Mouse (Mus musculus) spleen, adult 2 months (tissue): ENCODE measurements around the gene Ap3s2. TPM values are rescaled to one million over a fixed set of nuclear protein-coding genes. Genes with fewer than 3 reads are reported as not detected.

Experiments
- DNase-seq, 2 experiments: peaks; one replicate each; pipeline versions ENCODE4 v3.0.0 to v3.0.0-alpha.2; 2012 to 2021; ENCODE audit warnings: low spot score in 2 of 2, low read depth in 1 of 2
- H3K27ac ChIP-seq: fragments of 200-500 bp; 2 replicates; pipeline ENCODE4 v1.5.1; 2012; ENCODE audit warnings: low read length, inconsistent platforms; ENCODE audit not compliant: insufficient read depth
- H3K27me3 ChIP-seq: fragments of 200-500 bp; 2 replicates; pipeline ENCODE4 v1.6.1; 2012; ENCODE audit warnings: mild to moderate bottlenecking, moderate library complexity, low read length, inconsistent platforms; ENCODE audit not compliant: control insufficient read depth, insufficient read depth
- H3K36me3 ChIP-seq: fragments of 200-500 bp; 2 replicates; pipeline ENCODE4 v1.6.1; 2012; ENCODE audit warnings: mild to moderate bottlenecking, low read length, inconsistent platforms; ENCODE audit not compliant: control insufficient read depth, insufficient read depth
- H3K4me1 ChIP-seq: fragments of 200-500 bp; 2 replicates; pipeline ENCODE4 v1.6.1; 2011; ENCODE audit warnings: inconsistent platforms; ENCODE audit not compliant: control insufficient read depth, insufficient read depth, insufficient read length
- H3K4me3 ChIP-seq: fragments of 200-500 bp; 2 replicates; pipeline ENCODE4 v1.5.1; 2011; ENCODE audit warnings: mild to moderate bottlenecking, inconsistent platforms; ENCODE audit not compliant: insufficient read depth, insufficient read length; ENCODE audit errors: extremely low read depth
- CTCF ChIP-seq: fragments of 200-500 bp; IDR thresholded peaks from 2 replicates; pipeline ENCODE4 v1.5.1; 2011; ENCODE audit warnings: mild to moderate bottlenecking, inconsistent platforms; ENCODE audit not compliant: insufficient read depth, insufficient read length, insufficient replicate concordance; ENCODE audit errors: extremely low read depth
- POLR2A ChIP-seq: fragments of 200-500 bp; IDR thresholded peaks from 2 replicates; pipeline ENCODE4 v1.6.1; 2011; ENCODE audit warnings: low read depth, low read length, inconsistent platforms
- WGBS: fragments of 180-500 bp; shearing (Covaris S2); methylation state at CpG from one replicate; pipeline ENCODE4 v1.1.7; 2018; 5-methylcytosine and 5-hydroxymethylcytosine counted together
- polyA plus RNA-seq: library from polyadenylated mRNA; depleted of rRNA; stranded (reverse); fragments of >200 nt; gene quantifications from 2 replicates; pipeline ENCODE4 v1.2.3, GENCODE M21; 2012

Gene Ap3s2
- polyA plus RNA-seq, 1 experiment: 8.3 TPM

DNA sequence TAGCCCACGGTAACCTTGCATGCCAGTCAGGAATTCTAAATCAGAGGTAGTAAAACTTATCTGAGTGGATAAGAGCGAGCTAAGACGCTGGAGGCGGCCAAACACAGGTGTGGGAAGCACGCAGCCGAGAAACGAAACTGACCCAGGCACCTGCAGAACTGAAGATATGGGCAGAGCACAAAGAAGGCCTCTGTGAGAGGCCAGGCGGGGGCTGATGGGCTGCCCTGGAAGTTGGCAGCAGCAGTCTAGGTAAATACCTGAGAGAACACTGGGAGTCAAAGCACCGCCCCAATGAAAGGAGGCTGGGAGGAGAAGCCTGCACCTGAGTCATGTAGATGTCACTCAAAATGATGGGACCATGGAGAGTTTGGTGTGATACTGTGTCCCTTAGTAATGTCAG is 31.8 kb downstream of the Ap3s2 start:
- no peaks in the 10 kb centered on the region for H3K27me3 ChIP-seq
- no peak overlapping the region for H3K4me3 ChIP-seq
- 91% methylated on average over 9 of the region's 9 CpGs for WGBS
- no peaks in the 10 kb centered on the region for H3K4me1 ChIP-seq
- TF ChIP-seq POLR2A: no peak
- TF ChIP-seq CTCF: no peak
- no peak overlapping the region for H3K27ac ChIP-seq
- no peak for DNase-seq
- peaks cover 8% of the 10 kb centered on the region for H3K36me3 ChIP-seq

GRCm38 (mm10) chr7:79883613-79884334 is 36.7 kb downstream of the Ap3s2 start:
- Histone ChIP-seq H3K27ac (no peak overlapping the region), H3K4me3 (no peak overlapping the region), H3K4me1 (no peaks in the 10 kb centered on the region), H3K36me3 (peaks cover 27% of the 10 kb centered on the region), H3K27me3 (no peaks in the 10 kb centered on the region)
- no peak for TF ChIP-seq CTCF
- TF ChIP-seq POLR2A: no peak
- no peak for DNase-seq
- WGBS: 87% methylated on average over 7 of the region's 7 CpGs

DNA sequence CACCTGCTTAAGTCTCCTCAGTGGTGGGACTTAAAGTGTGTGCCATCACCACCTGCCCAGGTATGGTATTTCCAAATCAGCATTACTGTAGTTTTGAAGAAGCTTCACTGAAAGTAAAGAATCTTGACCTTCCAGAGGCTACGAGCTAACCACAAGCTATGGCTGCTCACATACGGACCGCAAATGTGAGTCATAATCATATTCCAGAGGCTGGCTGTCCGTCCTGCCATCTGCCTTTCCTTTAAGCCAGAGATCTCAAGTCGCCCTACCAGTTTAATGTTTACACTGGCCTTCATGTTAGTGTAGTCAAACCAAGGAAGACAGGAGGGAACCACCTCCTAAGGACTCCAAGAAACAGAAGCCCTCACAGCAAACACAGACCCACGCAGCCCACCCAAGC is 38.5 kb downstream of the Ap3s2 start:
- H3K4me3 ChIP-seq: no peak overlapping the region
- no peak for DNase-seq
- H3K4me1 ChIP-seq: no peaks in the 10 kb centered on the region
- H3K27me3 ChIP-seq: no peaks in the 10 kb centered on the region
- no peak overlapping the region for H3K27ac ChIP-seq
- peaks cover 21% of the 10 kb centered on the region for H3K36me3 ChIP-seq
- TF ChIP-seq CTCF (no peak), POLR2A (no peak)
- WGBS: 95% methylated on average over 6 of the region's 6 CpGs

DNA sequence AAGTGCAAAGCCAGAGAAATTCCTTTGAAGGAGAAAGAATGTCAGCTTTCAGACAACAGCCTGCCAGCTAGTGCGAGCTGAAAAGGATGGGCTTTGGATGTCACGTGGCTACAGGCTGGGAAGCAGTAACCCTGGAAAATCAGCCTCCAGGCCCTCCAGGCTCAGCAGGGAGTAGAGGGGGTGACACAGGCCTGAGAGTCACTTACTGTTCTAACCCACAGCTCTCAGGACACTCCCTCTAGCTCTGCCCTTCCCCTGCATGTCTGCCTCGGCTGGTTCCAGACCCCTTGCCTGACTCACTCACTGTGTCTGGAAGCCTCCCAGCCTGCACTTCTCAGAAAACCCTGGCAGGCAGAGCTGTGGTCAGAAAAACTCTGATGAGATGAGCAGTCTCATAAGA is 39.5 kb downstream of the Ap3s2 start:
- Histone ChIP-seq H3K4me3 (no peak overlapping the region), H3K27me3 (no peaks in the 10 kb centered on the region), H3K27ac (no peak overlapping the region), H3K4me1 (no peaks in the 10 kb centered on the region), H3K36me3 (peaks cover 21% of the 10 kb centered on the region)
- no peak for TF ChIP-seq CTCF
- no peak for TF ChIP-seq POLR2A
- DNase-seq: no peak
- 84% methylated on average over 3 of the region's 3 CpGs for WGBS

GRCm38 (mm10) chr7:79880033-79880432 is 40.4 kb downstream of the Ap3s2 start:
- TF ChIP-seq POLR2A (no peak), CTCF (no peak)
- 90% methylated on average over 6 of the region's 6 CpGs for WGBS
- DNase-seq: no peak

DNA sequence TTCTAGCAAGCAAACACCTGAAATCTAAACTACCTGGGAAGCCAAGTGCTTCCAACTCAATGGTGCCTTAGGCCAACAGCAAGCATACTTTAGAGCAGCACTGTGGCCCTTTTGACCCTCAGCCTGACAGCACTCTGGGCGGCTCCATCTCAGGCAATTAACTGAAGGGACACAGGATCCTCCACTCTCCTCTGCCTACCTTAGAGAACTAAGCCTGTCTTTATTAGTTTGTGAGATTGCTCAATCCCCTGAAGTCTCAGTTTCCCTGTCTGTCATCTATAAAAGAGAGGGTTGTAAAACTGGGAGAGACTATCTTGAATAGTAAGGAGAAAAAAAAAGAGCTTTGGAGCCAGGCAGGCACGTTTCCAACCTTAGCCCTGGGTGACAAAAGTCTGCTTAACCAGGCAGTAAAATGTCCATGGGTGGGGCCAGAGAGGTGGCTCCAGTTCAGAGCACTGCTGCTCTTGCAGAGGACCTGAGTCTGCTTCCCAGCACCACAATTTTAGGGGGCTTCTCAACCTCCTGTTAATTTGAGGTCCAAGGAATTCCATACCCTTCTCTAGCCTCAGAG is 41.9 kb downstream of the Ap3s2 start:
- no peaks in the 10 kb centered on the region for H3K4me1 ChIP-seq
- no peaks in the 10 kb centered on the region for H3K27me3 ChIP-seq
- no peak for DNase-seq
- TF ChIP-seq POLR2A (no peak), CTCF (no peak)
- peaks cover 20% of the 10 kb centered on the region for H3K36me3 ChIP-seq
- WGBS: 92% methylated on average over 2 of the region's 2 CpGs
- no peak overlapping the region for H3K4me3 ChIP-seq
- H3K27ac ChIP-seq: no peak overlapping the region

More at GRCm38 (mm10) chr7:79880033-79880432, 40.4 kb downstream of the Ap3s2 start:
- H3K36me3 ChIP-seq: peaks cover 21% of the 10 kb centered on the region
- H3K27me3 ChIP-seq: no peaks in the 10 kb centered on the region
- H3K4me1 ChIP-seq: no peaks in the 10 kb centered on the region
- H3K4me3 ChIP-seq: no peak overlapping the region
- H3K27ac ChIP-seq: no peak overlapping the region

- no peaks in the 10 kb centered on the region for H3K36me3 ChIP-seq
- WGBS: 92% methylated on average over 6 of the region's 6 CpGs
- no peak overlapping the region for H3K4me3 ChIP-seq
- H3K27me3 ChIP-seq: no peaks in the 10 kb centered on the region
- no peak overlapping the region for H3K27ac ChIP-seq
- TF ChIP-seq CTCF: no peak
- TF ChIP-seq POLR2A: no peak
- no peaks in the 10 kb centered on the region for H3K4me1 ChIP-seq
- no peak for DNase-seq
These were observed 47.0 kb downstream of the Ap3s2 start for GRCm38 (mm10) chr7:79873407-79873806.
